Mouse (Mus musculus): ENCODE results near the gene Trmt10a. TPM values are rescaled to one million over a fixed set of nuclear protein-coding genes. Genes with fewer than 3 reads are reported as not detected.

Trmt10a gene
- total and polyA plus RNA-seq, 3 experiments: 9.7 to 18.1 TPM; not detected in 1

DNA sequence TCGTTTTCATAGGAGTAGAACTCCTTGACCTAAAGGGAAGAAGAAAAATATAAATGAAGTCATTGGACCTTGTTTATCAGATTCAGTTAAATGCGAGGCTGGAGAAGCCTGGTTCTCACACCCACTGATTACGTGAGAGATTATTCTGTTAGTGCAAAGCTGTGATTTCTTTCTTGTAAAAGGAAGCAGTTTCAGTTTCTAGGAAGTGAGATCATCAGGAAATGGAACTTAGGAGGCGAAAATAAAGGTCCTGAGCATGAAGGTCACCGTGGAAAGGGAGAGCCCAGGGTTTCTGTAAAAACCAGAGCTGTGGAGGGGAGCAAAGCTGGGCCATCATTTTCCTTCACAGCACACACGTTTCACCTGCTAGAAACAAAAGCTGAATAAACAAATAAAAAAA, 24.9 kb upstream of the Trmt10a start:
- Histone ChIP-seq H3K4me1 (ENCODE audit: control insufficient read depth in 1 of 2, insufficient read depth in 2 of 2, low read length in 2 of 2) (no peaks in the 10 kb centered on the region), H3K79me2 (ENCODE audit: control insufficient read depth, insufficient read depth, low read length, poor library complexity) (no peaks in the 10 kb centered on the region), H3K4me3 (ENCODE audit: control insufficient read depth in 1 of 2, insufficient read depth in 1 of 2, low read depth in 2 of 2, low read length in 2 of 2) (no peak overlapping the region), H3K9me3 (replicated peaks; ENCODE audit: insufficient read depth, low read length) (no peaks in the 10 kb centered on the region), H3K9ac (ENCODE audit: control insufficient read depth, low read depth, low read length, poor library complexity, severe bottlenecking) (no peak overlapping the region), H3K27ac (ENCODE audit: control insufficient read depth, low read depth, low read length) (no peak overlapping the region), H3K27me3 (ENCODE audit: control insufficient read depth in 1 of 2, insufficient read depth in 2 of 2, low read length in 2 of 2) (no peaks in the 10 kb centered on the region), H3K36me3 (ENCODE audit: control insufficient read depth in 1 of 2, insufficient read depth in 2 of 2, low read length in 2 of 2) (no peaks in the 10 kb centered on the region)
- no peak for DNase-seq (ENCODE audit: low read depth, low spot score)
- TF ChIP-seq CHD2 (IDR thresholded peaks at IDR 0.05; ENCODE audit: low read length) (no peak), KAT2A (conservative IDR thresholded peaks at IDR 0.05; ENCODE audit: low read depth, low read length) (no peak), MAX (IDR thresholded peaks at IDR 0.05; ENCODE audit: low read length) (no peak), USF2 (IDR thresholded peaks at IDR 0.05; ENCODE audit: borderline replicate concordance in 1 of 2, insufficient read depth in 1 of 2, low read depth in 1 of 2, low read length in 2 of 2) (no peak), RAD21 (IDR thresholded peaks at IDR 0.05; ENCODE audit: low read depth, low read length) (no peak)

DNA sequence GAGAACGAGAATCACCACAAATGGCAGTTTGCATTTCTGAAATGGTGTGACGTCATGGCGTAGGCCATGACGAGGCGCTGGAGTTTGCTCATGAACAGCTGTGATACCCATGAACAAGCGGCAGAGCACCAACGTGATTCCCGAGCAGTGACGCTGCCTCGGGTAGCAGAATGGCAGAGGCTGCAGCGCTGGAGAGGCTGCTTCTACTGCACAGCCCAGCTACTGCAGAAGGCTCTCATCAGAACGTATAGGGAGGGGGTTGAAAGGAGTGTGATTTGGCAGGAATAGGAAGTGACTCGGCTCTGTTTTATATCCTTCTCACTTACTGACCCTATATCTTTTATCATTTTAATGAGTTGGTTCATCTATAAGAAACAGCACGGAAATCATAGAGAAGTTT, 24.4 kb upstream of the Trmt10a start:
- TF ChIP-seq POLR2AphosphoS2 (IDR thresholded peaks at IDR 0.05; ENCODE audit: low read length): no peak
- no peak for TF ChIP-seq ELF1 (IDR thresholded peaks at IDR 0.05; ENCODE audit: low read depth, low read length)
- TF ChIP-seq CHD2 (IDR thresholded peaks at IDR 0.05; ENCODE audit: low read length): no peak
- no peak for TF ChIP-seq SIN3A (IDR thresholded peaks at IDR 0.05; ENCODE audit: low read length)
- TF ChIP-seq ZC3H11A (IDR thresholded peaks at IDR 0.05; ENCODE audit: low read depth, low read length): no peak
- no peak for TF ChIP-seq GABPA (IDR thresholded peaks at IDR 0.05; ENCODE audit: low read depth, low read length)
- no peak for TF ChIP-seq NELFE (IDR thresholded peaks at IDR 0.05; ENCODE audit: low read depth, low read length)
- no peak for TF ChIP-seq EP300 (IDR thresholded peaks at IDR 0.05; ENCODE audit: low read depth in 1 of 2, low read length in 2 of 2)
- no peak for TF ChIP-seq USF2 (IDR thresholded peaks at IDR 0.05; ENCODE audit: borderline replicate concordance in 1 of 2, insufficient read depth in 1 of 2, low read depth in 1 of 2, low read length in 2 of 2)
- TF ChIP-seq ETS1 (IDR thresholded peaks at IDR 0.05; ENCODE audit: low read depth, low read length): no peak
- TF ChIP-seq POLR2AphosphoS5 (IDR thresholded peaks at IDR 0.05; ENCODE audit: borderline replicate concordance, low read depth, low read length): no peak
- no peak for TF ChIP-seq RAD21 (IDR thresholded peaks at IDR 0.05; ENCODE audit: low read depth, low read length)
- no peak for TF ChIP-seq POLR2A (IDR thresholded peaks at IDR 0.05; ENCODE audit: control insufficient read depth in 1 of 2, insufficient read depth in 1 of 2, low read depth in 1 of 2, low read length in 2 of 2, poor library complexity in 1 of 2)
- no peak for TF ChIP-seq MXI1 (IDR thresholded peaks at IDR 0.05; ENCODE audit: low read depth, low read length)
- Histone ChIP-seq H3K27ac (ENCODE audit: control insufficient read depth, low read depth, low read length) (no peak overlapping the region), H3K4me3 (ENCODE audit: control insufficient read depth in 1 of 2, insufficient read depth in 1 of 2, low read depth in 2 of 2, low read length in 2 of 2) (no peak overlapping the region)

More for the DNA sequence above, 24.4 kb upstream of the Trmt10a start:
- Histone ChIP-seq H3K36me3 (ENCODE audit: control insufficient read depth in 1 of 2, insufficient read depth in 2 of 2, low read length in 2 of 2) (no peaks in the 10 kb centered on the region), H3K4me1 (ENCODE audit: control insufficient read depth in 1 of 2, insufficient read depth in 2 of 2, low read length in 2 of 2) (no peaks in the 10 kb centered on the region), H3K27me3 (ENCODE audit: control insufficient read depth in 1 of 2, insufficient read depth in 2 of 2, low read length in 2 of 2) (no peaks in the 10 kb centered on the region), H3K79me2 (ENCODE audit: control insufficient read depth, insufficient read depth, low read length, poor library complexity) (no peaks in the 10 kb centered on the region), H3K9ac (ENCODE audit: control insufficient read depth, low read depth, low read length, poor library complexity, severe bottlenecking) (no peak overlapping the region), H3K9me3 (replicated peaks; ENCODE audit: insufficient read depth, low read length) (no peaks in the 10 kb centered on the region)
- DNase-seq (ENCODE audit: low read depth, low spot score): no peak

All from MEL (cell line).